Mouse (Mus musculus) heart, embryonic 14.5 days (tissue): Measurements from ENCODE around the gene Cd247. TPM values are rescaled to one million over a fixed set of nuclear protein-coding genes. Genes with fewer than 3 reads are reported as not detected.

Experiments used
- ATAC-seq: fragments of 200-750 bp; cut with Nextera tagmentation; 2 replicates; pipeline ENCODE4 v1.8.0; 2017; ENCODE audit warnings: low read depth, moderate TSS enrichment; ENCODE audit not compliant: insufficient number of reproducible peaks, insufficient read depth, low FRiP score
- H3K27ac ChIP-seq, 2 experiments: fragments of 200-500 bp in 1 of 2; fragments of 300-500 bp in 1 of 2; sonication (generic) in 1 of 2; replicated peaks in 1 of 2; 2 replicates each; pipeline ENCODE4 v1.5.1; 2012 to 2014; ENCODE audit warnings: low read depth in 2 of 2, low read length in 2 of 2, control low read depth in 1 of 2, mild to moderate bottlenecking in 1 of 2, mixed read lengths in 1 of 2; ENCODE audit not compliant: control insufficient read depth in 1 of 2, insufficient read depth in 1 of 2
- H3K27me3 ChIP-seq: fragments of 300-500 bp; sonication (generic); 2 replicates; pipeline ENCODE4 v1.6.1; 2014; ENCODE audit warnings: mild to moderate bottlenecking, low read length, control low read depth; ENCODE audit not compliant: control insufficient read depth, insufficient read depth
- H3K36me3 ChIP-seq: fragments of 300-500 bp; sonication (generic); 2 replicates; pipeline ENCODE4 v1.6.1; 2014; ENCODE audit warnings: mild to moderate bottlenecking, control low read depth, low read length, mixed read lengths; ENCODE audit not compliant: control insufficient read depth, insufficient read depth
- H3K4me1 ChIP-seq, 2 experiments: fragments of 200-500 bp in 1 of 2; fragments of 300-500 bp in 1 of 2; sonication (generic) in 1 of 2; 2 replicates each; pipeline ENCODE4 v1.6.1; 2012 to 2014; ENCODE audit warnings: low read length in 2 of 2, control low read depth in 1 of 2, mixed read lengths in 1 of 2; ENCODE audit not compliant: control insufficient read depth in 2 of 2, insufficient read depth in 2 of 2
- H3K4me2 ChIP-seq: fragments of 300-500 bp; sonication (generic); 2 replicates; pipeline ENCODE4 v1.6.1; 2014; ENCODE audit warnings: mild to moderate bottlenecking, low read length
- H3K4me3 ChIP-seq, 2 experiments: fragments of 200-500 bp in 1 of 2; fragments of 300-500 bp in 1 of 2; sonication (generic) in 1 of 2; 2 replicates each; pipeline ENCODE4 v1.5.1; 2012 to 2014; ENCODE audit warnings: low read length in 2 of 2, mild to moderate bottlenecking in 2 of 2, control low read depth in 1 of 2, low read depth in 1 of 2, moderate library complexity in 1 of 2; ENCODE audit not compliant: control insufficient read depth in 1 of 2, insufficient read depth in 1 of 2
- H3K9ac ChIP-seq: fragments of 300-500 bp; sonication (generic); 2 replicates; pipeline ENCODE4 v1.6.1; 2014; ENCODE audit warnings: mild to moderate bottlenecking, low read length
- H3K9me3 ChIP-seq: fragments of 300-500 bp; sonication (generic); 2 replicates; pipeline ENCODE4 v1.6.1; 2016; ENCODE audit warnings: low read length, control low read depth; ENCODE audit not compliant: control insufficient read depth
- WGBS: fragments of 180-500 bp; shearing (Covaris S2); extraction: QIAGEN DNeasy Blood & Tissue Kit; methylation state at CpG from one replicate; pipeline ENCODE4 v1.1.7; 2014; 5-methylcytosine and 5-hydroxymethylcytosine counted together
- polyA plus RNA-seq: library from polyadenylated mRNA; unstranded; fragments of >200 nt; fragmentation: Nextera tagmentation; extraction: Ambion mirVana; gene quantifications from 2 replicates; pipeline ENCODE4 v1.2.1, GENCODE M21; 2014

The Cd247 gene
- polyA plus RNA-seq, result 0.35 and 0.59 TPM in 2 replicates

- H3K27me3 ChIP-seq, result no peaks in the 10 kb centered on the region
- no peak within 1 kb of the TSS for H3K9ac ChIP-seq
- H3K4me1 ChIP-seq, result no peaks in the 10 kb centered on the region
- H3K9me3 ChIP-seq, result no peaks in the 10 kb centered on the region
- 65% methylated on average over 8 of the region's 8 CpGs for WGBS
- no peaks in the 10 kb centered on the region for H3K36me3 ChIP-seq
- ATAC-seq, result no peak
- no peak within 1 kb of the TSS for H3K4me3 ChIP-seq
- H3K27ac ChIP-seq, result no peak within 1 kb of the TSS
- H3K4me2 ChIP-seq, result no peak within 1 kb of the TSS
These were observed at the start of gene Cd247 for GRCm38 (mm10) chr1:165788511-165788910. Gene Cd247, plus strand, starts transcription at chr1:165788681.

GRCm38 (mm10) chr1:165738985-165739384, 49.5 kb upstream of the Cd247 start:
- H3K9me3 ChIP-seq, result no peaks in the 10 kb centered on the region

GRCm38 (mm10) chr1:165741989-165742388, 46.5 kb upstream of the Cd247 start:
- H3K9ac ChIP-seq, result no peak overlapping the region
- H3K4me3 ChIP-seq, result no peak overlapping the region
- H3K36me3 ChIP-seq, result no peaks in the 10 kb centered on the region
- H3K4me1 ChIP-seq, result no peaks in the 10 kb centered on the region
- H3K27me3 ChIP-seq, result no peaks in the 10 kb centered on the region
- no peak overlapping the region for H3K4me2 ChIP-seq
- H3K27ac ChIP-seq, result no peak overlapping the region
- no peak for ATAC-seq
- H3K9me3 ChIP-seq, result no peaks in the 10 kb centered on the region
- 88% methylated on average over 8 of the region's 8 CpGs for WGBS

More at GRCm38 (mm10) chr1:165738985-165739384, 49.5 kb upstream of the Cd247 start:
- Histone ChIP-seq H3K9ac (no peak overlapping the region), H3K4me1 (no peaks in the 10 kb centered on the region; a peak in 1 of 4 replicates), H3K36me3 (no peaks in the 10 kb centered on the region), H3K4me3 (no peak overlapping the region), H3K27ac (no peak overlapping the region), H3K27me3 (no peaks in the 10 kb centered on the region), H3K4me2 (no peak overlapping the region)
- ATAC-seq, result no peak
- 78% methylated on average over 1 of the region's 1 CpGs for WGBS

- Histone ChIP-seq H3K27me3 (no peaks in the 10 kb centered on the region), H3K4me2 (no peak overlapping the region), H3K36me3 (no peaks in the 10 kb centered on the region), H3K9ac (no peak overlapping the region), H3K9me3 (no peaks in the 10 kb centered on the region), H3K27ac (no peak overlapping the region), H3K4me1 (peaks cover 5 to 12% of the 10 kb centered on the region in 2 experiments), H3K4me3 (no peak overlapping the region)
- 18% methylated on average over 11 of the region's 11 CpGs for WGBS
- peak; percentile 59; the same call in 1 of the 2 replicates for ATAC-seq
These were observed 40.4 kb upstream of the Cd247 start for GRCm38 (mm10) chr1:165748053-165748452.

- ATAC-seq, result no peak
- Histone ChIP-seq H3K27ac (no peak overlapping the region), H3K4me3 (no peak overlapping the region)
These were observed 37.3 kb upstream of the Cd247 start for GRCm38 (mm10) chr1:165751142-165751541.

GRCm38 (mm10) chr1:165751838-165752237, 36.6 kb upstream of the Cd247 start:
- 75% methylated on average over 5 of the region's 5 CpGs for WGBS
- Histone ChIP-seq H3K9me3 (no peaks in the 10 kb centered on the region), H3K9ac (no peak overlapping the region), H3K4me1 (peaks cover 5 to 12% of the 10 kb centered on the region in 2 experiments), H3K27ac (no peak overlapping the region), H3K4me3 (no peak overlapping the region), H3K36me3 (no peaks in the 10 kb centered on the region), H3K4me2 (no peak overlapping the region), H3K27me3 (no peaks in the 10 kb centered on the region)
- no peak for ATAC-seq

More at GRCm38 (mm10) chr1:165751142-165751541, 37.3 kb upstream of the Cd247 start:
- peaks cover 5 to 12% of the 10 kb centered on the region in 2 experiments for H3K4me1 ChIP-seq
- H3K36me3 ChIP-seq, result no peaks in the 10 kb centered on the region
- no peaks in the 10 kb centered on the region for H3K9me3 ChIP-seq
- H3K4me2 ChIP-seq, result no peak overlapping the region
- H3K27me3 ChIP-seq, result no peaks in the 10 kb centered on the region
- no peak overlapping the region for H3K9ac ChIP-seq

- no peak overlapping the region for H3K4me2 ChIP-seq
- no peaks in the 10 kb centered on the region for H3K36me3 ChIP-seq
- H3K4me1 ChIP-seq, result peaks cover 5 to 12% of the 10 kb centered on the region in 2 experiments
- WGBS, result 90% methylated on average over 6 of the region's 6 CpGs
- H3K9ac ChIP-seq, result no peak overlapping the region
- no peak overlapping the region for H3K4me3 ChIP-seq
- no peaks in the 10 kb centered on the region for H3K27me3 ChIP-seq
- ATAC-seq, result no peak
- no peak overlapping the region for H3K27ac ChIP-seq
- H3K9me3 ChIP-seq, result no peaks in the 10 kb centered on the region
These were observed 34.3 kb upstream of the Cd247 start for GRCm38 (mm10) chr1:165754205-165754604.

GRCm38 (mm10) chr1:165755194-165755593, 33.3 kb upstream of the Cd247 start:
- no peak overlapping the region for H3K4me2 ChIP-seq
- WGBS, result 37% methylated on average over 4 of the region's 4 CpGs
- ATAC-seq, result no peak

More at GRCm38 (mm10) chr1:165755194-165755593, 33.3 kb upstream of the Cd247 start:
- Histone ChIP-seq H3K9ac (no peak overlapping the region), H3K27me3 (no peaks in the 10 kb centered on the region), H3K4me1 (peaks cover 5 to 12% of the 10 kb centered on the region in 2 experiments), H3K36me3 (no peaks in the 10 kb centered on the region), H3K27ac (no peak overlapping the region), H3K4me3 (no peak overlapping the region), H3K9me3 (no peaks in the 10 kb centered on the region)
